Mouse (Mus musculus): Measurements from ENCODE around the gene Pde5a. TPM values are rescaled to one million over a fixed set of nuclear protein-coding genes. Genes with fewer than 3 reads are reported as not detected.
A peak's percentile ranks its signal among the peaks of the same experiment; 100 is the strongest.

Gene Pde5a
- polyA plus RNA-seq, 1 experiment from 2014 or later, result 3.3 TPM

DNA sequence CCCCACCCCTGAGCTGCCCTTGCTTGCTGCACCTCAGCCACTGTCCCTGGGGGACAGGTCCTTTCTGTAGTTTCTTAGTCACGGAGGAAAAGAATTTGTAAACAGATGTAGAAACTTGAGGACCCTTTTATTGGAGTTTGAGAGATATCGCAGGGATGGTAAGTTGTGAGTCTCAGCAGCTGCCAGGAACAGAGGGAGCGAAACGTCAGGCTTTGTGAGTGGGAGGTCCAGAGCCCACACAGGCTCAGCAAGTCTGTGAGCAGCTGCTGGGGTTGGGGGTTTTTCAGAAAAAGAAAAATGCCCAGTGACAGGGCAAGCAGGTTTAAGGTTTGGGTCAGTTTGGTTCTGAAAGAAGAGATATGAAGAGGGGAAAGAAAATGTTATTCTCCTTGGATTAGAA is 92.0 kb downstream of the Pde5a start:
- Histone ChIP-seq H3K9ac (no peak overlapping the region), H3K36me3 (0 out of 2 replicates have a peak, but pooled peaks cover 4% of the 10 kb centered on the region), H3K27me3 (no peaks in the 10 kb centered on the region), H3K27ac (no peak overlapping the region), H3K4me2 (replicated peaks) (no peak overlapping the region), H3K4me3 (no peak overlapping the region), H3K4me1 (peaks cover 21% of the 10 kb centered on the region), H3K9me3 (no peaks in the 10 kb centered on the region)
- 24% methylated on average over 4 of the region's 4 CpGs for WGBS
- peak; percentile 54; the same call in 1 of the 2 replicates for ATAC-seq (ENCODE audit: low FRiP score, low read depth)

DNA sequence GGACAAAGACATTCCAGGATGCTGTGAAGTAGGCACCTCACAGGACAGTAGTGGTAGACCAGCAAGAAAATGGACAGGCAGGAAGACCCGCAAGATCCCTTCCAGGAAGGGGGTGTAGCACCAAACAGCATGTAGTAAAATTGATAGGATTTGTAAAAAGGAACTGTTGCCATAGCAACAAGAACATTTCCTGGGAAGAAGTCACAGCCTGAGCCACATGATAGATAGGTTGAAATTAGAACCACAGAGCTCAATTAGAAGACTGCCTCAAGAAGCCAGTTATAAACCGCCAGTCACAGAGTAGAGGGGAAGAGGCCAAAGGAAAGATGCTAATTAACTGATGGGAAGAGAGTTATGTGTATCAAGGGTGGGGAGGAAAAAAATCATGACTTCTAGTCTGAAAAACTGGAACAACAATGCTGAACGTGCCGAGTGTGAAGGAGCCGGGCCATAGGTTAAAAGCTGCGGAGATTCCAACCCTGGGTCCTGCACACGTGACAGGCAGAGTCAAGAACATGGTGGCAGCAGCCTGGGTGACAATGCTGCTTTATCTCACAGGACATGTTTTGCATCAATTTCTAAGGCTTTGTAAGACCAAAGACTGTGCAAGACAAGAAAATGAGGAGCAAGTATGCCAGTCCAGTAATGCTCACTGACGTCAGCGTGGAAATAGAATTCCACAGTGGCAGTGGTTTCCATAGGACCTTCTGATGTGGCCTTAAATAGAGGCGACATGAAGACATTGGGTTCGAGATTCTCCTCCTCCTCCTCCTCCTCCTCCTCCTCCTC is 99.7 kb downstream of the Pde5a start:
- no peak for ATAC-seq (ENCODE audit: low FRiP score, low read depth)
- 87% methylated on average over 11 of the region's 11 CpGs for WGBS
- no peaks in the 10 kb centered on the region for H3K4me1 ChIP-seq
- no peaks in the 10 kb centered on the region for H3K9me3 ChIP-seq
- no peak overlapping the region for H3K4me2 ChIP-seq (replicated peaks)
- no peaks in the 10 kb centered on the region for H3K27me3 ChIP-seq
- peaks cover 11% of the 10 kb centered on the region; the same call in 1 of the 2 replicates for H3K36me3 ChIP-seq
- H3K4me3 ChIP-seq, result no peak overlapping the region
- no peak overlapping the region for H3K27ac ChIP-seq
- no peak overlapping the region for H3K9ac ChIP-seq

DNA sequence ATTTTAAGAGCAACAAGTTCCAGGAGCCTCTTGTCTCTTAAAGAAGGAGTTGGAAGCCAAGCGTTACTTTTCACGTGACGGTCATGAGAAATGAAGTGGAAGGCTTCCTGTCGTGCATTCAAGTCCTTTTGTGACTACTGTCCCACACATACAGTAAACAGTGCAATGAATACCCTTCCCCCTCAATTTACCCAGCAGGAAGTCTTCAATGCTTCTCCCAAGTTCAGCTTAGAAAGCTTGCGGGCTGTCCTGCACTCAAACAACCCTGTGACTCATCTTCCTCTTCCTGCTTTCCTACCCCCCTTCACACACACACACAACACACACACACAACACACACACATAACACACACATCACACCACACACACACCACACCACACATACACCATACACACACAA is 105.8 kb downstream of the Pde5a start:
- Histone ChIP-seq H3K27me3 (no peaks in the 10 kb centered on the region), H3K9ac (no peak overlapping the region), H3K9me3 (no peaks in the 10 kb centered on the region), H3K36me3 (no peaks in the 10 kb centered on the region), H3K4me1 (peaks cover 12% of the 10 kb centered on the region; the same call in 1 of the 2 replicates), H3K27ac (no peak overlapping the region), H3K4me3 (no peak overlapping the region), H3K4me2 (replicated peaks) (no peak overlapping the region)
- WGBS, result 77% methylated on average over 5 of the region's 5 CpGs
- no peak for ATAC-seq (ENCODE audit: low FRiP score, low read depth)

DNA sequence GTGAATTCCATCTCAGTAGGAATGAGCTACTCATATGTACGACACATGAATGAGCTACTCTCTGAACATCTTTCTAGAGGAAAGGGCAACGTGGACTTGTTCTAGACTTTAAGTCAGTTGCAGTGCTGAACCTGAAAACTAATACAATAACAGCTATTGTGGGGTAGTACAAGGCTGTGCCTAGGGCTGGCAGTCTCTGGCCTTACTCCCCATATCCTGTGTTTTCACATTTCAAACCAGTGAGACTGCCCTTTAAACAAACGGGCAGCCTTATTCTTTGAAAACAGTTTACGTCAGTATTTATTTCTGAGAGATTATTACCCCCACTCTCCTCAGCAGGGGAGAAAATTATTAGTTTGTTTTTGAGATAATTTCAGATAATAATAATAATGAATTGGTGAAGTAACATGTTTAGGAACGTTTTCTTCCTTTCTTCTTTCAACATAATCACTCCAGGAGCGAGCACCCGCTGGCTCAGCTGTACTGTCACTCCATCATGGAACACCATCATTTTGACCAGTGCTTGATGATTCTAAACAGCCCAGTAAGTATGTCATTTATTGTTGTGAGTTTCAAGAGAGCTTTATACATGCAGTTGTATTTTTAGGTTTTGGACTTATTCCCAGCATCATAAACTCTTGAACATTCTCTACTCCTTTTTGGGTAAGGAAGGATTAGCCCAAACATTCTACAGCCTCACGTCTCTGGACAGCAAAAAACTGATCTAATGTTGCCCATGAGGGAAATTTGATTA is 106.5 kb downstream of the Pde5a start:
- H3K27ac ChIP-seq, result no peak overlapping the region
- WGBS, result 64% methylated on average over 8 of the region's 8 CpGs
- H3K4me1 ChIP-seq, result peaks cover 12% of the 10 kb centered on the region; the same call in 1 of the 2 replicates
- H3K4me2 ChIP-seq (replicated peaks), result no peak overlapping the region
- peaks cover 4% of the 10 kb centered on the region; the same call in 1 of the 2 replicates for H3K36me3 ChIP-seq
- ATAC-seq (ENCODE audit: low FRiP score, low read depth), result peak; percentile 51; the same call in 1 of the 2 replicates
- H3K9ac ChIP-seq, result no peak overlapping the region
- H3K27me3 ChIP-seq, result no peaks in the 10 kb centered on the region
- H3K9me3 ChIP-seq, result no peaks in the 10 kb centered on the region
- no peak overlapping the region for H3K4me3 ChIP-seq

DNA sequence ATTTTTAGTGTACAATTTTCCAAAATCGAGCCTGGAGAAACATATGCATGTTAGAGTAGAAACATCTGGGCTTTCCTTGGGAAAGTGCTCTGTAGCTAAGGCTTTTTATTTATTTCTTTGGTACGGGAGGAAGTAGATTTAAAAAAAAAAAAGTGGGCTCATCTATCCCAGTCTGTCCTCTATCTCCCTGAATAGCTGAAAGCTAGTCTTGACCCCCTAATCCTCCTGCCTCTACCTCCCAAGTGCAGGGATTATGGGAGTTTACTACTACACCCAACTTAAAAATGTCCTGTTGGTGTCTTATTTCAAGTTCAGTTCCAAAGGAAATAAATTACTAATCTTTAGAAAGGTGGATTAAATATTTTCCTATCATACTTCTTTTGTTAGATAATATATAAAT is 108.9 kb downstream of the Pde5a start:
- Histone ChIP-seq H3K4me2 (replicated peaks) (no peak overlapping the region), H3K36me3 (peaks cover 9% of the 10 kb centered on the region; the same call in 1 of the 2 replicates), H3K27ac (no peak overlapping the region), H3K4me3 (no peak overlapping the region), H3K9ac (no peak overlapping the region), H3K9me3 (no peaks in the 10 kb centered on the region), H3K4me1 (peaks cover 12% of the 10 kb centered on the region; the same call in 1 of the 2 replicates), H3K27me3 (no peaks in the 10 kb centered on the region)
- no peak for ATAC-seq (ENCODE audit: low FRiP score, low read depth)
- 46% methylated on average over 2 of the region's 2 CpGs for WGBS

DNA sequence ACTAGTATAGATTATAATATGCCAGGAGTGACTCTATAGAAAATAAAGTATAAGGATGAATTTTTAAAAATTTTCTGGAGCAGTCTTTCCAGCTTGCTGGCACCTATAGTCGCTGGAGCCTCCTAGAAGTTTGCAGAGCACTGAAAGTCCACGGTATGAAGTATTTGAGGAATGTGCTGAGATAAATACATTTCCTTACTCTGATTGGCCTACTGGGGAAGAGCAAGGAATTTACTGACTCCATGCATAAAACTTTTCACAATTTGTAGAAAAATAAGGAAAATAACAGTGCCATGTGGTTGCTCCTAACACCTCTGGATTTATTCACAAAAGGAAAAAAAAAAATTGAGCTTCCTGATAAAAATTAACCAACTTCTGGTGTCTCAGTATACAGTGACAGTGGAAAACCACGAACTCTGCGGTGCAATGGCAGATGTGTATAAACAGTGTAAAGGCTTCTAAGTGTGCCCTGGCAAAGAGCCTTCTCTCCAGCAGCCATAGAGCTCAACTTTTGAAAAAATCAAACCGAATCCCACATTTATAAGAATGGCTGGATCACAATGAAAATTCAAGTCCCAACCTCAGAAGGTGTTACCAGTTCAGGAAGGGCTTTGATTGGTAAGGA is 119.8 kb downstream of the Pde5a start:
- no peak overlapping the region for H3K27ac ChIP-seq
- H3K9me3 ChIP-seq, result peaks cover 3% of the 10 kb centered on the region; the same call in 1 of the 2 replicates
- H3K4me1 ChIP-seq, result 0 out of 2 replicates have a peak, but pooled peaks cover 5% of the 10 kb centered on the region
- H3K4me2 ChIP-seq (replicated peaks), result no peak overlapping the region
- H3K36me3 ChIP-seq, result peaks cover 7% of the 10 kb centered on the region
- peak; percentile 57 for ATAC-seq (ENCODE audit: low FRiP score, low read depth)
- no peaks in the 10 kb centered on the region for H3K27me3 ChIP-seq
- 65% methylated on average over 5 of the region's 5 CpGs for WGBS
- H3K9ac ChIP-seq, result no peak overlapping the region
- no peak overlapping the region for H3K4me3 ChIP-seq

DNA sequence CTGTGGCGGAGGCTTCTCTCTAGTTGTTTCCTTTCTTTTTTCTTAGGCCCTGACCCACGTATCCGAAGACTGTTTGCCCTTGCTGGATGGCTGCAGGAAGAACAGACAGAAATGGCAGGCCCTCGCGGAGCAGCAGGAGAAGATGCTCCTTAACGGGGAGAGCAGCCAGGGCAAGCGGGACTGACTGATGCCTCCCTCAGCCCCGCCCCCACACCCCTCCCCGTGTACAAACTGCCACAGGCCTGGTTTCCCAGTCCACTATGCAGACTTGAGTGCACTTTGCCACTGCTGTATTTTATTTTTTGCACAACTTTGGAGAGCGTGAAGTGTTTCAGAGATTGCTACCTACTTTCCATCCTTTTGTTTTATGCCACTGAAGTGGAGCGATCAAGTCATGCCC is 126.4 kb downstream of the Pde5a start:
- WGBS, result 60% methylated on average over 11 of the region's 11 CpGs
- Histone ChIP-seq H3K4me3 (no peak overlapping the region), H3K4me2 (replicated peaks) (no peak overlapping the region), H3K27me3 (no peaks in the 10 kb centered on the region), H3K9ac (no peak overlapping the region), H3K9me3 (no peaks in the 10 kb centered on the region), H3K4me1 (peaks cover 9% of the 10 kb centered on the region), H3K27ac (no peak overlapping the region), H3K36me3 (0 out of 2 replicates have a peak, but pooled peaks cover 4% of the 10 kb centered on the region)
- ATAC-seq (ENCODE audit: low FRiP score, low read depth), result no peak

DNA sequence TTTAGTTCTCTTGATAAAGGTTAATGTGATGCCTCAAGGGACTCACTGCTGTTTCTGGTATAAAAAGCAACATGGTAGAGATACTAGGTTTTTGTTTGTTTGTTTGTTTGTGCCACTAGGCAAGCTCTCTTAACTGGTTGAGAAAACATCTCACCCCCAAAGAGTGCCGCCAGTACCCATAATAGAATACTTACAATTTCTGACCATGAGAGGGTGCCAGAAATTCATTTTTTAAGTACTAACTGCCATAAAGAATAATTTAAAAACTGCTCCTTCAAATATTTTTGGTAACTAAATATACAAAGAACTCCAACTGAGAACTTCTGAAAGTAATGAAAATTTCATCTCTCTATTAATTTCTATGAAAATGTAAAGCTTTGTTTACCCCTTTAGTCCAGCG is 131.1 kb downstream of the Pde5a start:
- WGBS, result 78% methylated on average over 2 of the region's 2 CpGs
- no peak; the same call in 1 of the 2 replicates for ATAC-seq (ENCODE audit: low FRiP score, low read depth)
- Histone ChIP-seq H3K9ac (no peak overlapping the region), H3K27me3 (no peaks in the 10 kb centered on the region), H3K4me1 (peaks cover 15% of the 10 kb centered on the region), H3K27ac (no peak overlapping the region), H3K4me2 (replicated peaks) (no peak overlapping the region), H3K4me3 (no peak overlapping the region), H3K9me3 (no peaks in the 10 kb centered on the region), H3K36me3 (0 out of 2 replicates have a peak, but pooled peaks cover 4% of the 10 kb centered on the region)

DNA sequence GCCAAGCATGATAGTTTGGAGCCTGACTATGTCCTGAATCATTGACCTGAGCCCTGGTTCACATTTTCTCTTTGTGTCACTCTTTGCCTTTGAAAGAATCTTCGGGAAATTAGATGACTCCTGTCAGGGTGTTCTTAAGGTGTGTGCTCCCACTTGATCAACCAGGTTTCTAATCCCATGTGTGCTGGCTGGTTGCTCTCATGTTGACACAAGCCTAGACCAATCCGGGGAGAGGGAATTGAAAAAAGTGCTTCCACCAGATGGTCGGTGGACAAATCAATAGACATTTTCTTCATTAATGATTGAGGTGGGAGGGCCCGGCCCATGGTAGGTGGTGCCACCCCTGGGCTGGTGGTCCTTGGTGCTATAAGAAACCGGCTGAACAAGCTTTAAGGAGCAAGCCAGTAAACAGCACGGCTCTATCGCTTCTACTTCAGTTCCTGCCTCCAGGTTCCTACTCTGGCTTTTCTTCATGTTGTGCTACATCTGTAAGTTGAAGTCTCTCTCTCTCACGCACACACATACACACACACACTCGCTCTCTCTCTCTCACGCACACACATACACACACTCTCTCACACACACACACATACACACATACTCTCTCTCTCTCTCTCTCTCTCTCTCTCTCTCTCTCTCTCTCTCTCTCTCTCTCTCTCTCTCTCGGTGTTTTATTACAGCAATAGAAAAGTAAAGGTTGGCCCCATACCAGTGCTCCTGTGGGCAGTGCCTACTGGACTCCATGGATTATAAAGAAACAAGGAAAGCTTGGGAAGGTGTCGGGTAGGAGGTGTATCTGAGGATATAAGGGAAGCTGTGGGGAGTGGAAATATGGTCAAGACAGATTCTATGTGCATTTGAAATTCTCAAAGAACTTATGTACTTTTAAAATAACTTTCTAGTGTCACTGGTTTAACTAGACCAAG is 132.1 kb downstream of the Pde5a start:
- peak; percentile 40; the same call in 1 of the 2 replicates for ATAC-seq (ENCODE audit: low FRiP score, low read depth)
- no peak overlapping the region for H3K27ac ChIP-seq
- H3K4me1 ChIP-seq, result peaks cover 15% of the 10 kb centered on the region
- WGBS, result 87% methylated on average over 12 of the region's 12 CpGs
- H3K9me3 ChIP-seq, result no peaks in the 10 kb centered on the region
- H3K4me2 ChIP-seq (replicated peaks), result no peak overlapping the region
- H3K9ac ChIP-seq, result no peak overlapping the region
- no peaks in the 10 kb centered on the region for H3K27me3 ChIP-seq
- no peak overlapping the region for H3K4me3 ChIP-seq
- no peaks in the 10 kb centered on the region for H3K36me3 ChIP-seq

DNA sequence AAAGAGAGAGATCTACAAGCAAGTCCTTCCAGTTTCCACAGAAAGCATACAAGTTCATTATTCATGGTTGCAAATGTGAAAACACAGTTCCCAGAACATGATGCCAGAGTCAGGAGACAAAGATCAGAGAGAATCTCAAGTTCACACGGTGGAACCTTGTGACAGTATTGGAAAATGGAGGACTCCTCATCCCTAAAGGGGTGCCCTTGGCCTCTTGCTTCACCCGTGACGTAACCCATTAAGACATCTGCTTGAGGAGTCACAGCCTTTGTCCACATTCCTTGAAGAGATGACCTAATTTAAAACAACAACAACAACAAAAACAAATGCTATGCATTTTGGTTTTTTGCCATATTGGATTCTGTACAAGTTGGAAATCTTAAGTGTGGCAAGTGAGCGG is 136.3 kb downstream of the Pde5a start:
- no peaks in the 10 kb centered on the region for H3K9me3 ChIP-seq
- no peaks in the 10 kb centered on the region for H3K27me3 ChIP-seq
- WGBS, result 89% methylated on average over 4 of the region's 4 CpGs

DNA sequence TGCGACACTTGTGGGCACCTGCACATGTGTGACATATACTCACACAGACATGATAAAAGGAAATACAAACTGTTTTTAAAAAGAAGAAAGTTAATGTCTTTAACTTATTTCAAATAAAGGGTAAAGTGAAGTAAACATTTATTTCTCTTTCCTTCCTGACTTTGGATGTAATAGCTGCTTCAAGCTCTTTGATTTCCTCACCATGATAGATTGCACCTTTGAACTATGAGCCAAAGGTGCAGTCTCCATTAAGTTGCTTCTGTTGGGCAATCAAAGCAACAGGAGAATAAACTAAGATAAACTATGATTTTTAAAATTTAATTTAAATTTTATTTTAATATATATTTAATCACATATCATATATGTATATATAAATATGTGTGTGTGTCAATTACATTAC is 139.5 kb downstream of the Pde5a start:
- Histone ChIP-seq H3K27ac (no peak overlapping the region), H3K4me2 (replicated peaks) (no peak overlapping the region)
- 100% methylated on average over 1 of the region's 1 CpGs for WGBS

More for the DNA sequence above, 136.3 kb downstream of the Pde5a start:
- ATAC-seq (ENCODE audit: low FRiP score, low read depth), result no peak
- no peak overlapping the region for H3K9ac ChIP-seq
- no peak overlapping the region for H3K27ac ChIP-seq
- no peaks in the 10 kb centered on the region for H3K36me3 ChIP-seq
- no peak overlapping the region for H3K4me2 ChIP-seq (replicated peaks)
- H3K4me1 ChIP-seq, result peaks cover 7% of the 10 kb centered on the region
- no peak overlapping the region for H3K4me3 ChIP-seq

More for the DNA sequence above, 139.5 kb downstream of the Pde5a start:
- Histone ChIP-seq H3K27me3 (no peaks in the 10 kb centered on the region), H3K9me3 (no peaks in the 10 kb centered on the region), H3K36me3 (no peaks in the 10 kb centered on the region), H3K9ac (no peak overlapping the region), H3K4me1 (no peaks in the 10 kb centered on the region), H3K4me3 (no peak overlapping the region)
- no peak for ATAC-seq (ENCODE audit: low FRiP score, low read depth)
